ENCODE assay signal across 25 mouse cellular contexts in genomic region chr9:113624086-113624485, GRCm38 (mm10).
"Had no signal": no experiment of that assay in that cellular context is flagged by ENCODE, and none has a peak within 500 bp of the region (broad histone marks: within the 10 kb centered on the region; RNA-seq: fewer than 3 reads in every experiment).

No protein-coding gene starts in this region.

- H3K9ac ChIP-seq: heart, embryonic 13.5 days; heart, embryonic 15.5 days; hindbrain, embryonic 13.5 days; hindbrain, embryonic 15.5 days; kidney, embryonic 15.5 days; limb, embryonic 13.5 days; limb, embryonic 15.5 days; liver, embryonic 12.5 days had no signal

- ATAC-seq: hindbrain, postnatal 0 days; intestine, embryonic 16.5 days; liver, embryonic 12.5 days had no signal

- H3K27ac ChIP-seq: heart, adult 2 months; heart, embryonic 13.5 days; heart, embryonic 15.5 days; hindbrain, embryonic 13.5 days; hindbrain, embryonic 15.5 days; hindbrain, postnatal 0 days; kidney, embryonic 15.5 days; kidney, postnatal 0 days; limb, embryonic 13.5 days; limb, embryonic 15.5 days; liver, embryonic 12.5 days had no signal

- H3K27me3 ChIP-seq: heart, embryonic 13.5 days; heart, embryonic 15.5 days; hindbrain, embryonic 13.5 days; hindbrain, embryonic 15.5 days; kidney, embryonic 15.5 days; limb, embryonic 13.5 days; limb, embryonic 15.5 days; liver, embryonic 12.5 days had no signal

- H3K4me1 ChIP-seq: heart, embryonic 13.5 days; heart, embryonic 15.5 days; hindbrain, embryonic 13.5 days; hindbrain, embryonic 15.5 days; kidney, embryonic 15.5 days; limb, embryonic 13.5 days; limb, embryonic 15.5 days; liver, embryonic 12.5 days had no signal

- H3K4me2 ChIP-seq: heart, embryonic 11.5 days; heart, embryonic 13.5 days; heart, embryonic 15.5 days; hindbrain, embryonic 13.5 days; hindbrain, embryonic 15.5 days; kidney, embryonic 15.5 days; limb, embryonic 13.5 days; limb, embryonic 15.5 days; liver, embryonic 12.5 days had no signal

- H3K9me3 ChIP-seq: heart, embryonic 13.5 days; heart, embryonic 15.5 days; hindbrain, embryonic 13.5 days; hindbrain, embryonic 15.5 days; kidney, embryonic 15.5 days; limb, embryonic 15.5 days had no signal

- DNase-seq: gastrocnemius, postnatal 14 days; gastrocnemius, postnatal 36 days; heart, adult 11 months; heart, adult 2 months; heart, postnatal 14 days; heart, postnatal 36 days; kidney, adult 11 months; kidney, adult 2 months; kidney, adult 9 months; kidney, postnatal 14 days; kidney, postnatal 36 days; layer of hippocampus, adult 9-11 months; layer of hippocampus, postnatal 36 days had no signal

- H3K36me3 ChIP-seq: heart, embryonic 13.5 days; heart, embryonic 15.5 days; hindbrain, embryonic 13.5 days; hindbrain, embryonic 15.5 days; kidney, embryonic 15.5 days; limb, embryonic 13.5 days; limb, embryonic 15.5 days; liver, embryonic 12.5 days had no signal

- H3K4me3 ChIP-seq: heart, adult 2 months; heart, embryonic 13.5 days; heart, embryonic 15.5 days; hindbrain, embryonic 13.5 days; hindbrain, embryonic 15.5 days; kidney, embryonic 15.5 days; limb, embryonic 13.5 days; limb, embryonic 15.5 days; liver, embryonic 12.5 days had no signal
